Mouse (Mus musculus) ES-E14 (cell line): Measurements from ENCODE around the gene Gm49394. TPM values are rescaled to one million over a fixed set of nuclear protein-coding genes. Genes with fewer than 3 reads are reported as not detected.

Source experiments
- DNase-seq: peaks from one replicate; pipeline ENCODE4 v3.0.0-alpha.2; 2013; ENCODE audit warnings: low read depth, low spot score
- H3K27ac ChIP-seq: 2 replicates; pipeline ENCODE4 v1.5.1; 2012; ENCODE audit warnings: low read depth, mild to moderate bottlenecking, low read length, moderate library complexity, mixed read lengths; ENCODE audit not compliant: poor library complexity, insufficient read depth, severe bottlenecking
- H3K36me3 ChIP-seq: 2 replicates; pipeline ENCODE4 v1.6.1; 2012; ENCODE audit warnings: mild to moderate bottlenecking, low read length, moderate library complexity, mixed read lengths; ENCODE audit not compliant: control insufficient read depth, poor library complexity, insufficient read depth, severe bottlenecking
- H3K4me1 ChIP-seq, 2 experiments: fragments of 150-350 bp in 1 of 2; sonication (generic) in 1 of 2; 2 replicates each; pipeline ENCODE4 v1.6.1; 2012; ENCODE audit warnings: low read length in 2 of 2, mild to moderate bottlenecking in 1 of 2, mixed read lengths in 1 of 2; ENCODE audit not compliant: control insufficient read depth in 2 of 2, insufficient read depth in 2 of 2, poor library complexity in 1 of 2
- H3K4me3 ChIP-seq, 2 experiments: fragments of 150-350 bp in 1 of 2; sonication (generic) in 1 of 2; 2 replicates each; pipeline ENCODE4 v1.5.1; 2012; ENCODE audit warnings: low read length in 2 of 2, low read depth in 1 of 2, mild to moderate bottlenecking in 1 of 2, mixed read lengths in 1 of 2; ENCODE audit not compliant: insufficient read depth in 1 of 2, poor library complexity in 1 of 2, severe bottlenecking in 1 of 2
- H3K9ac ChIP-seq: 2 replicates; pipeline ENCODE4 v1.6.1; 2012; ENCODE audit warnings: low read depth, mild to moderate bottlenecking, low read length, mixed read lengths; ENCODE audit not compliant: poor library complexity, insufficient read depth, severe bottlenecking
- H3K9me3 ChIP-seq: fragments of 150-350 bp; sonication (generic); 2 replicates; pipeline ENCODE4 v1.6.1; 2012; ENCODE audit warnings: low read depth, mild to moderate bottlenecking, low read length; ENCODE audit not compliant: control insufficient read depth, insufficient read depth
- CHD2 ChIP-seq: IDR thresholded peaks from 2 replicates; pipeline ENCODE4 v1.6.1; 2014; ENCODE audit warnings: mild to moderate bottlenecking, low read depth, low read length, inconsistent platforms
- HCFC1 ChIP-seq: IDR thresholded peaks from 2 replicates; pipeline ENCODE4 v1.6.1; 2012; ENCODE audit warnings: low read length, inconsistent platforms, borderline replicate concordance; ENCODE audit not compliant: insufficient read depth
- MAFK ChIP-seq: IDR thresholded peaks from 2 replicates; pipeline ENCODE4 v1.6.1; 2014; ENCODE audit warnings: mild to moderate bottlenecking, low read depth, low read length, inconsistent platforms; ENCODE audit not compliant: insufficient read depth
- ZC3H11A ChIP-seq: IDR thresholded peaks from 2 replicates; pipeline ENCODE4 v1.6.1; 2012; ENCODE audit warnings: low read depth, mild to moderate bottlenecking, inconsistent platforms, low read length, borderline replicate concordance
- ZNF384 ChIP-seq: IDR thresholded peaks from 2 replicates; pipeline ENCODE4 v1.6.1; 2012; ENCODE audit warnings: low read depth, low read length, inconsistent platforms
- in situ Hi-C, 2 experiments: fragments of 600-800 bp; cut with MboI; formaldehyde crosslinking; loops; one replicate each; pipeline ENCODE4 v1.15.1; 2025; ENCODE audit warnings: low sequenced_read_pairs in 2 of 2, inconsistent platforms in 1 of 2; ENCODE audit not compliant: unreplicated experiment in 2 of 2
- total RNA-seq: library from RNA; depleted of rRNA; stranded (reverse); fragments of 300-350 nt; gene quantifications from 2 replicates; pipeline ENCODE4 v1.2.3, GENCODE M21; 2012

Gene Gm49394
- total RNA-seq, 1 experiment = 0.40 TPM

GRCm38 (mm10) chr7:142655633-142656032, 14.1 kb downstream of the Gm49394 start:
- Histone ChIP-seq H3K4me3 (no peak overlapping the region), H3K4me1 (peaks cover 0 to 24% of the 10 kb centered on the region in 2 experiments; a peak in 1 of 4 replicates), H3K9ac (no peak overlapping the region), H3K9me3 (no peaks in the 10 kb centered on the region), H3K27ac (no peak overlapping the region), H3K36me3 (no peaks in the 10 kb centered on the region)
- DNase-seq = no peak
- in situ Hi-C loops = no loop called here
- TF ChIP-seq MAFK (no peak), CHD2 (no peak), HCFC1 (no peak), ZC3H11A (no peak), ZNF384 (no peak)

GRCm38 (mm10) chr7:142653726-142654125, 16.0 kb downstream of the Gm49394 start:
- no peak for TF ChIP-seq ZC3H11A
- no peak for TF ChIP-seq MAFK
- TF ChIP-seq ZNF384 = no peak
- no peak for TF ChIP-seq HCFC1
- TF ChIP-seq CHD2 = no peak
- H3K4me1 ChIP-seq = peaks cover 0 to 14% of the 10 kb centered on the region in 2 experiments; a peak in 1 of 4 replicates
- DNase-seq = no peak
- H3K9me3 ChIP-seq = no peaks in the 10 kb centered on the region
- in situ Hi-C loops = no loop called here
- no peak overlapping the region for H3K4me3 ChIP-seq
- H3K27ac ChIP-seq = no peak overlapping the region
- no peak overlapping the region for H3K9ac ChIP-seq
- H3K36me3 ChIP-seq = no peaks in the 10 kb centered on the region

- Histone ChIP-seq H3K4me3 (no peak overlapping the region), H3K4me1 (no peaks in the 10 kb centered on the region), H3K9me3 (no peaks in the 10 kb centered on the region), H3K9ac (no peak overlapping the region), H3K27ac (no peak overlapping the region), H3K36me3 (no peaks in the 10 kb centered on the region)
- no peak for TF ChIP-seq ZC3H11A
- TF ChIP-seq MAFK = no peak
- TF ChIP-seq ZNF384 = no peak
- TF ChIP-seq CHD2 = no peak
- no peak for TF ChIP-seq HCFC1
- DNase-seq = no peak
- in situ Hi-C loops = no loop called here
Observed at GRCm38 (mm10) chr7:142646676-142647075, 23.1 kb downstream of the Gm49394 start.

- no peak for TF ChIP-seq MAFK
- no peak for TF ChIP-seq ZNF384
- TF ChIP-seq CHD2 = no peak
- no peak for TF ChIP-seq ZC3H11A
- TF ChIP-seq HCFC1 = no peak
- DNase-seq = no peak
- H3K9ac ChIP-seq = no peak overlapping the region
- H3K9me3 ChIP-seq = no peaks in the 10 kb centered on the region
- H3K27ac ChIP-seq = no peak overlapping the region
- no peaks in the 10 kb centered on the region for H3K36me3 ChIP-seq
- H3K4me1 ChIP-seq = no peaks in the 10 kb centered on the region
- in situ Hi-C loops = no loop called here
- no peak overlapping the region for H3K4me3 ChIP-seq
Observed at GRCm38 (mm10) chr7:142645045-142645444, 24.7 kb downstream of the Gm49394 start.

- no peaks in the 10 kb centered on the region for H3K4me1 ChIP-seq
- H3K4me3 ChIP-seq = no peak overlapping the region
- no peaks in the 10 kb centered on the region for H3K9me3 ChIP-seq
- no peaks in the 10 kb centered on the region for H3K36me3 ChIP-seq
- no peak overlapping the region for H3K9ac ChIP-seq
- in situ Hi-C loops = no loop called here
- DNase-seq = no peak
- TF ChIP-seq HCFC1 (no peak), MAFK (no peak), CHD2 (no peak), ZC3H11A (no peak)
- H3K27ac ChIP-seq = no peak overlapping the region
Observed at GRCm38 (mm10) chr7:142636178-142636577, 33.6 kb downstream of the Gm49394 start.
